Mouse (Mus musculus) telencephalon, adult 2 months (tissue): Measurements from ENCODE around the gene Stard7.
A peak's percentile ranks its signal among the peaks of the same experiment; 100 is the strongest.

ENCODE experiments used
- DNase-seq: peaks from one replicate; pipeline ENCODE4 v3.0.0-alpha.2; 2011; ENCODE audit warnings: low read depth, low spot score

The Stard7 gene

DNA sequence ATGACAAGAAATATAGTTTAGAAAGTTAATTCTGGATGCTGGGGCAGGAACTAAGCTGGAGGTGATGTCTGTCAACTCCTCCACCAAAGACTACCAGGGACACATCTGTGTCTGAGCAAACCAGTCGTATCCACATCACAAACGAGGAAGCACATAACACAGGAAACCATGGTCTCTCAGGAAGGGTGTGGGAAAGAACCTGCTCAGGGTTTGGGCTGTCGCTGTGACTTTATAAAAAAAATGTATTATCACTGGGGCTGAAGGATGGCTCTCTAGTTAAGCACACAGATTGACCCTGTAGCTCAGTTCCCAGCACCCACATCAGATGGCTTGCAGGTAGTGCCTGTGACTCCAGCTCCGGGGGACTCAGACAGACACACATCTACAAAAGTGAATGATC, 49.1 kb downstream of the Stard7 start:
- no peak for DNase-seq

DNA sequence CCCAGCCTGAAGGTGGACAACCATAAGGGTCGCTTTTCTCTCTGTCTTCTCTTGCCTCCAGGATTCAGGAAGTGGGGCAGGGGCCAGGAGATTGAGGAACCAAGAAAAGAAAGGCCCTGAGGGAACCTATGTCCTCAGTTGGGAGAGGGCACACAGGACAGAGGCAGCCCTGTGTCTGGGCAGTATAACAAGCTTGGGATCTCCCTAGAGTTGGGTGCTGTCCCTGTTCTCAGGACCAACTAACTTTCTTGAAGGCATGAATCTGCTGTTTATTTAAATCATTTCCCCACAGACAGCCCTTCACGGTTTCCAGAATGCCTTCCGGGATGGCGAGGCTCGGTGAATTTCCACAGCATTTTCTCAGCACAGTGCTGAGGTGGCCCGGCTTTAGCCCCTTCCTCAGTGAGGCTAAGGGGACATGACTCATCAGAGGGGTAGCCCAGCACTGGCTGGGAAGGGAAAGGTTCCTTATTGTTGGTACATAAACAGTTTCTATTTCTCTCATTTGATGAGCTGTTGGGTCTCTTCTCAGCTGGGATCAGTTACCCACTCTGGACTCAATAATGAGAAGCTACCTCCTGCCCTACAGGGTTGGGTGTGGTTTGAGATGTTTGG, 52.8 kb downstream of the Stard7 start:
- DNase-seq = no peak

DNA sequence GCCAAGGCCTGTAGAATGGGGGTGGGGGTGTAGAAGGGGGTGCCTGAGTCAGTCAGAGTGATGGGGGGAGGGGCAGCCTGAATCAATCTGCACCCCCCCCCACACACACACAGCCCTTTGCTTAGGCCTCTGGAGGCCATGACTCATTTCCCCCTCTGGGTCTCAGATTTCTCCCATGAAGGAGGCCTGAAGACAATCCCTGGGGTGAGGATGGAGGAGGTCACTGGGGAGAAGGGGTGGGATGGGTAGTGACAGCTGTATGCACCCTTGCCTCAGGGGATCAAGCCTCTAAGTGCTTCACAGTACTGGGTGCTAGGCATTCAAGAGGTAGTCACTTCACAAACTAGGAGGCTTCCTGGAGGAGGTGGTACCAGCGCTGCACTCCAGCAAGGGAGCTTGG, 53.6 kb downstream of the Stard7 start:
- DNase-seq = no peak

DNA sequence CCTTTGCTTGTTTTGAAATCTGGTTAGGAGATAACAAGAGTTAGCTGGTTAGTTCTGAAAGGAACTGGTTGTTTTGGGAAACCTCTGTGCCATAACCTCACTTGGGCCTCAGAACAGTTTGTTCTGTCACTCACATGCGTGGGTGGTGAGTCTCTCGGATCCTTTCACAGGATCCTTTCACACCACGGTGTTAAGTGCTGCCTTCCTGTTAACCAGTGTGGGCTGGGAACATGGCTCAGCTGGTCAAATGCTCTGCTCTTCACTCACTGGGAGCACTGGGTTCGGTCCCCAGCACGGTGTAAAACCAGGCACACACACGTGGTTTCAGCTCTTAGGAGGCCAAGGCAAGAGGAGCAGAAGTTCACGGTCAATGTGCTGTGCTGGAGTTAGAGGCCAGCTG, 54.4 kb downstream of the Stard7 start:
- no peak for DNase-seq

DNA sequence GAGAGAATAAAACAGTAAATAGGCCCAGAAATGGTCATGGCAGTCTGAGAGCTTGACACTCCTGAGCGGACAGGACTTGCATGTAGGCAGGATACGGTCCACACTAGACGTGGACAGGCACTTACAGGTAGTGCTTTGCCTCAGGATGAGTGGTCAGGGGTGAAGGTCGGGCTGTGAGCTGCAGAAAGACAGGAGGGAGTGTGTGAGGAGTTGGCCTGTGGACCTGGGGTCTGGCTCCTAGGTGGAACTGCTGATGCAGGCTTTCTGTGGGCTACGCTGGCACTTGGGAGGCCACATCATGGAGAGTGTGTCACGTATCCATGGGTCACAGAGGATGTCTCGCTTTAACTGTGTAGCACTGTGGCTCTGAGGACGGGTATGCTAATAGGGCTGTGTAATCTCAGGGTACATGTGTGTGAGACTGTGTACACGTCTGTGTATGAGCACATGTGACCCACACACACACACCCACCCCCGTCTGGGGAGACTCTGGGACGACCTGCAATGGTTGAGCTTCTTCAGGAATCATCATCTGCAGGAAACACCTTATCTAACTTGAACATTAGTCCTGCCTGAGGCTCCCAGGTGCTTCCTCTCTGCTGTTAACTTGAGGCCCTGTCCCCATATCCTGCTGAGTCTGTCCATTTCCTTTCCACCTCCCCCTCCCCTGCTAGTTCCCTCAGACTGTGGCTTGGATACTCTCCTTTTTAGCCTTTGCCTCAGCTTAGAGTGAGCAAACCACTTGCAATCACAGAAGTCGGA, 58.3 kb downstream of the Stard7 start:
- DNase-seq = no peak

DNA sequence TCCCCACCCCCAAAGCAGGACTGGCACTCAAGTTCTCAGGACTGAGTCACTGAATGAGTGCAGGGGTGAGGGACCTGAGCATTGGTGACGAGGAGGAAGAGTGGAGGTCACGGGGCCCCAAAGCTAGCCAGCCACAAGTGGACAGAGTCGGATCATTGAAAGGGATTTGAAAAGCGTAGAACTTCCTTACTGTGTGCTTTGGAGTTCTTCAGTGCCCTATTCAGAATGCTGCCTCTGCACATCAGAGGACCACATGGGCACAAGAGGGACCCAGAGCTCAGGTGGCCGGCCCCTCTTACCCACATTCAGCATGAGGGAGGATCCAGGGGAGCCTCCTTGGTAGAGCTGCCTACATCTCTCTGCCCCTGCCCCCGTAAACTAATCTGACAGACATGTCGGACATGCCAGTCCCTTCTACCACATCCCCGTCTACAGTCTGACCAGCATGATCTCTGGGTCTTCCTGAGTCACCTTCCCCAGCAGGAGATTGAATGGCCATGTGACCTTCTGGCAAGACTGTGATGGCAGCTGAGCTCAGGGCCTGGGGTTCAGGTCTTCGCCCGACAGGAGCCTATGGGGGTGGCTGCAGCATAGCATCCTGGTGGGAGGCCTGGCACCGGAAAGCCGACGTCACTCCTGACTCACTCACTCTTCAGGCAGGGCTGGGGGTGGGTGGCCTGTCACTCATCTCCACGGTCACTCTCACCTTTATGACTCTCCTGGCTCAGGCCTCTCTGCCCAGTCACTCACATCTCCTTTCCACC, 63.0 kb downstream of the Stard7 start:
- DNase-seq = no peak

DNA sequence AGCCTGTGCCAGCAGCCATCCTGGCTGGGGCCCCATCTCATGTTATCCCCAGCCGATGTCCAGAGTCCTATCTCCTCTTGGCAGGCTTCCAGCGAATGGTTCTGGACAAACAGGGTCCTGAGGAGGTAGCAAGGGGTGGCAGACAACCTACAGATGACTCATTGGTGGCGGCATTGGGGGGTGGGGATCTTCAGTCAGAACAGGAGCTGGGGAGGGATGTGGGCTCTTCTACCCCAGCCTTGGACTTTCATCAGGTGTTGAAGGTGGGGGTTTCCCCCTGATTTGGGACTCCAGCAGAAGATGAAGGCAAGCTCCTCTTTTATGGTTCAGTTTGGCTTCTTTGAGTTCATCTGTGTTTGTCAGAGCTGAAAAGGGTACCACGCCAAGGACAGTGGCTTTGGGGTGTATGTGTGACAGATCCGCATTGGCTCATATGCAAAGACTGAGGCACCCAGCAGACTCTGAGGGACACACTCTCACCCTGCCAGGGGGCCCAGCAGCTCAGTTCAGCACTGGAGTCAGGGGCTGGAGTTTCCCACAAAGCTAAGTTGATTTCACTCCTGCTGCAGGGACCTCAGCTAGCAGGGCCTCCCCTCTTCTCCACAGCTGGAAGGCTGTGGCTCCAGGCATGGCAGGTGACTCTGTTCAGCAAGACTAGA, 64.1 kb downstream of the Stard7 start:
- DNase-seq = no peak

DNA sequence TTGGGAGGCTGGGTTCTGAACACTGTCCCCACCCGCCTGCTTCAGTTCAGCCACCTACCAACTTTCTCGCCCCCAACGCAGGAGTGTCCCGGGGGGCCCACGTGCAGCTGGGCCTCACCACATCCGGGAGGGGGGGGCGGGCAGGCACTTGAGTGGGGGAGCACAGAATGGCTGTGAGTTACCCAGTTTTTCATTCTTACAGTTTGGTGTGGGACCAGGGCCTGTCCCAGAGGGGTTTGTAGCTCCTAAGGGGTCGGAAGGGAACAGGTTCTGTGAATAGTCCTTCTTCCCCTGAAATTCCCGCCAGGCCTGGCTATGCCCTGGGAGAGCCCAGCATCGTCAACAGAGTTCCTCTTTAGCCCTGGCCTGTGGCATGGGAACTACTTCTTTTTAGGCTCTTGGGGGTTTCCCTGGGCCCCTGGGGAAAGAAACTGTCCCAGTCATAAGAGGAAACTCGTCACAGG, 65.1 kb downstream of the Stard7 start:
- DNase-seq = no peak

DNA sequence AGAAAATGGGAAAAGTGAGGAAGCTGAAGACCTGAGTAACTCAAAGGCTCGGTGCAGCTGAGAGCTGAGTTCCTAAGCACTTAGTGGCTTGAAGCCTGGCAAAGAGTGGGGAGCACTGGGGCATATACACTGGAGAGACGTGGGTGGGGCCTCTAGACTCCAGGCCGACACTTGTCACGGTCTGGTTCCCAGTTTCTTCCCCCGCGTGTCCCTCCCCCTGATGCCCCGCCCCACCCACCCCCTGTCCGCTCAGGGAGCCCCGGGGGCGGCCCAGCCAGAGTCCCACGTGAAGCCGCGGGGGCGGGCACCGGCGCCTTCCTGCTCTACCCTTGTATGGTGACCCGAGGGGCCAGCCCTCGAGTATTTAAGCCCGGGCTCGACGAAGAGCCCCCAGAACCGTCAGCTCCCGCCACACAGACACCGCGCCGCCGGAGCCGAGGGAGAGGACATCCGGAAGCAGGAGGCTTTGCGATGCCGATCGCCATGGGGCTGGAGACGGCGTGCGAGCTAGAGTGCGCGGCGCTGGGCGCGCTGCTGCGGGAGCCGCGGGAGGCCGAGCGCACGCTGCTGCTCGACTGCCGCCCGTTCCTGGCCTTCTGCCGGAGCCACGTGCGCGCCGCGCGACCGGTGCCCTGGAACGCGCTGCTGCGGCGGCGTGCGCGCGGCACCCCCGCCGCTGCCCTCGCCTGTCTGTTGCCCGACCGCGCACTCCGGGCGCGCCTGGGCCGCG, 65.9 kb downstream of the Stard7 start, which contains the start of gene Dusp2:
Gene Dusp2, plus strand, starts transcription at position 393 of the 730 bp plus-strand sequence.
- peak; percentile 24 for DNase-seq

DNA sequence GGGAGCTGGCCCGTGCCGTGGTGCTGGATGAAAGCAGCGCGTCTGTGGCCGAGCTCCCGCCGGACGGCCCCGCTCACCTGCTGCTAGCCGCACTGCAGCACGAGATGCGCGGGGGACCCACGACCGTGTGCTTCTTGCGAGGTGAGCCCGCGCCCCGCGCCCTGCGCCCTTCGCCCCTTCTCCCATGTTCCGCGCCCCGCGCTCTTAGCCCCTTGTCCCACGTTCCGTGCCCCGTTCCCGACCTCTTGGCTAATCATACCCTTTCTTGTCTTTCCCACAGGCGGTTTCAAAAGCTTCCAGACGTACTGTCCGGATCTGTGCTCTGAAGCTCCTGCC, 66.4 kb downstream of the Stard7 start:
- no peak for DNase-seq

DNA sequence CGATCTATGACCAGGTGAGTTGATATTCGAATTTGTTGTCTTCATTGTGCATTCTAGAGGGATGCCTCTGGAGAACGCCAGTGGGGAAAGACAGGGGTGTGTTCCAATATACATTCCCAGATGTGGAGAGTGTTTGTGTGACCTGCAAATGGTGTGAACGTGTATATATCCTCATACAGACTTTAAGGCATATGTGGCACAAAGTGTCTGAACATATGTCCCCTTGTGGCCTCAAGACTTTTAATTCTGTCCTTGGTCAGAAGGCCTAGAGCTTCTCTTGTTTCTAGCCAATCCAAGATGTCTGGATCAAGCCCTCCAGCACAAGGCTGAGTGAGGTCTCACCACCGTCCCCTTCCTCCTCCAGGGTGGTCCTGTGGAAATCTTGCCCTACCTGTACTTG, 66.9 kb downstream of the Stard7 start:
- no peak for DNase-seq

DNA sequence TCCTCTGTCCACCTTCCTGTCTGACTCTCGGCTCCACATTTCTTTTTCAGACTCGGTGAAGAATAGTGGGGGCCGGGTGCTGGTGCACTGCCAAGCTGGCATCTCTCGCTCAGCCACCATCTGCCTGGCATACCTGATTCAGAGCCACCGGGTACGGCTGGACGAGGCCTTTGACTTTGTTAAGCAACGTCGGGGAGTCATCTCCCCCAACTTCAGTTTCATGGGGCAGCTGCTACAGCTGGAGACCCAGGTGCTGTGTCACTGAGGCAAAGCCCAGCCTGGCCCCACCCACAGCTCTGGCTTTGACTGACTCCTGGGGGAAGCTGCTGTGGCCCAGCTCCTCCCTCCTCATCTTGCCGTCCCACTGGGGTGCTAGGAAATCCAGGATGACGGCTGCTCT, 67.5 kb downstream of the Stard7 start:
- DNase-seq = no peak

DNA sequence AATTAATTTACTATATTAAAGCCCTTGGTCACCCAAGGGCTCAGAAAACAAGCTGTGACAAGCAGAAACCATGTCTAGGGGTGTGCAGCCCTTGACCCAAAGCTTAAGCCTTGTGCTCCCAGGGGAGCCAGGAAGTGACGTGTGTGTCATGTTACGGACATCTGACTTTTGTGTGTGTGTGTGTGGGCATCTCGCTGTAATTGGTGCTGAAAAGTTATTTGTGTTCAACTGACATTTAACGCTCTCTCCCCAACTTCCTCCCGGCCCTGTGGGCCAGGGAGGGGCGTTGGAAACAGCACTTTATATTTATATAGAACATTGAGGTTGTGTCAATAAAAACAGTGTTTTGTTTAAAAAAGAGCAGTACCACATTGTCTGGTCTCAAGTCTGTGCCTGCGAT, 68.0 kb downstream of the Stard7 start:
- no peak for DNase-seq

DNA sequence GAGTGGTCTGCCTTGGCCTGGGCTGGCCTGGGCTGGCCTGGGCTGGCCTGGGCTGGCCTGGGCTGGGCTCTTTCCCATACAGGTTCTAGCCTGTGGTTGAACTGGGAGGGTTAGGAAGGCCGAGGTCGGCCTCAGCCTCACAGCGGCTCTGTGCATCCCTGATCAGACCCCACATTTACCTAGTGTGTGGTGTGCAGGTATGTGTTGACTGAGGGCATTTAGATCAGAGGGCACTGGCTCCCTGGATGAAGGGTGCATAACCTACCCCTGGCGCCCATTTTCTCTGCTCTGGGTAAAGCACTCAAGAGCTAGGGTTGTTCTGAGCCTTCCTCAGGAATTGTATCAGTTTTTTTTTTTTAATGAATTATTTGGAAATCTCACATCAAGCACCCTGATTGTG, 68.4 kb downstream of the Stard7 start, which contains the start of gene Astl:
Gene Astl, plus strand, starts transcription at position 224 of the 400 bp plus-strand sequence.
- no peak for DNase-seq

DNA sequence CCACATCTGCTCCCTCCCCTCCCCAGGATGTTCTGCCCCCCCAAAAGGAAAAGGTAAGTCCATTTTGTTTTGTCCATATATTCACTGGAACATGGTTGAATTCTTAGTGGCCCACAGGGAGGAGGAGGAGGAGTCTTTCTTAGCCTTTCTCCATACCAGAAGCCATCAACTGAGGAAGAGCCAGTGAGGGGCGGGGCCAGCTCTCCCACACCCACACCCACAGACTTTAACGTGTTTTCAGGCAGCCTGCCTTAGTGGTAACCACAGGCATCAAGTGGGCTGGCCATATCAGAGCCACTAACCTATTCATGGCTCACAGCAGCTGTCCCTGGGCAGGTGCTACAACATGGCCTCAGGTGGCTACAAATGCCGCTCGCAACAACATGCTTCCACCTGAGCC, 68.8 kb downstream of the Stard7 start:
- no peak for DNase-seq

DNA sequence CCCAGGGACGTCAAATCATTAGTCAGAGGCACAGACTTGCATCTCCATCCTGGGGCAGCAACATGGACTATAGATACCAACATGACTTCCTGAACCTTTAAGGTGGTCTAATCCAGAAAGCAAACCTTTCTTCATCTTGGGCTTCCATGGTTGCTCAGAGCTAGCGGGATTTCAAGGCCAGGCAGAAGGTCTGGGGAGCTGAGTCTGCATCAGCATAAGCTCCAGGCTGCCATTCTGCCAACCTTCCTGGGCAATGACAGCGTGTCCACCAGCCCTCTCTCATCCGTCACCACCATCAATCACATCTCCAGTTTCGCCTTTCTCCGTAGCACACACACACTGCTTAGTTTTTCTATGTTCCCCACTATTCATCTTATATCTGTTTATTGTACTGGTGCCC, 69.2 kb downstream of the Stard7 start:
- DNase-seq = no peak

DNA sequence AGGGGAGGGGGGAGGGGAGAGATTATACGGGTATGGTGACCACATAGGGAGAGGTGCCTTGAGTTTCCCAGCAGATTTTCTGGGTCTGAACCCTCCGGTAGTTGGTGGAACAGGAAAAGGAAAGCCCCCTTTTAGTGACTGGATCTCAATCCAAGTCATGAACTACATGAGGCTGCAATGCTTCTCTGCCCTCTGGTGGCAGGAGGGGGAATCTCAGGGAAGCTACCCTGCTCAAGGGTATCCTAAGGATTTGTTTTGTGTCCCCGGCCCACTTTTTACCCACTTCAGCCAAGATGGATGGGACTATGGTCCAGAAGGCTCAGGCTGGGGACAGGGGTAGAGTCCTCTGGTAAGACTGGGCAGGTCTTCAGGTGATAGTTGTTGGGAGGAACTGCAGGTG, 71.1 kb downstream of the Stard7 start:
- DNase-seq = no peak

DNA sequence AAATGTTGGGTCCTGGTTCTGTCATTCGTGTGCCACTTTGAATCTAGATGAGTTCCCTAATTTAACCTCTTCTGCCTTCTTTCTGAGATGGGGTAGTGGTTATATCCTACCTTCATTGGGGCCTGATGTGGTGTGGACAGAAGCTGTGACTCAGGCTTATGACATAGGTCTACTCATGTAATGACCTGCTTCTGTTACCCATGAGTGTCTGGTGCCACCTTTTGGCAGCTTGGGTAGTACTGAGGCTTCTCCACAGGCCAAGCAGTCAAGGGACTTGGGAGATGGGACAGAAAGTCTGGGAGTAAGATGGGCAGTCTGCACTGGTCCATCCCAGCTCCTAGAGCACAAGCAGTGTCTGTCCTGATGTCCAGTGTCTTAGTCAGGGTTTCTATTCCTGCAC, 76.3 kb downstream of the Stard7 start:
- no peak for DNase-seq

DNA sequence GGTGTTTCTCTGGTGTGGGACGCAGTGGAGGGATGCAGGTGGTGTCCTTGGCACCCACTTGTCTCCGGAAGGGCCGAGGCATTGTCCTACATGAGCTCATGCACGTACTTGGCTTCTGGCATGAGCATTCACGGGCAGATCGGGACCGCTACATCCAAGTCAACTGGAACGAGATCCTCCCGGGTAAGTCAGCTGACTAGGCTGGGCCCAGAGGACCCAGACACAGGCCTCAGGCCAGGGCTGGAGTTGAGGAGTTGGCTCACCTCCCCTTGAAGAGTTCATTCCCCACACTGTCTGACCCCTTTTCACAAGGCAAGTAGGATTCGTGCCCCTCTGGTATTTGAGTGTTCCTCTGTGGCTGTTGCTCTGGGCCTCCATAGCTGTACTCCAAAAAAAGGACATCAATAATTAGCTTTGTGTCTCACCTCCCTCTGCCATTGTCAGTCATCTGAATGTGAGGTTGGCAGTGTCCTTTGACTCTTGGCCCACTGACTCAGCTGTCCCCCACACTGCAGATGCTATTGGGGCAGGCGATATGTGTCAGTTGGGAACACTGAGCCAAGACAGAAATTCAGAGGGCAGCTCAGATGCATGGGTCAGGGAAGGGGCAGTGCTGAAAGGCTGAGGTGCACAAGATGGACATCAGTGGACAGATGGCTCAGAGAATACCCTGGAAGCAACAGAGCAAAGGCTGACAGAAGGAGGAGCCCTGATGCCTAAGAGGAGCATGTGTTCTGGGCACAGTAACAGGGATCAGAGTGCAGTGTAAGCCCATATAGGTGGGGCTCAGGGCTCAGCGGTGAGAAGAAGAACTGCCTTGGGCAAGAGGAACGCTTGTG, 77.3 kb downstream of the Stard7 start:
- no peak for DNase-seq
